Mouse (Mus musculus): ENCODE measurements around the gene Gm6763.

DNA sequence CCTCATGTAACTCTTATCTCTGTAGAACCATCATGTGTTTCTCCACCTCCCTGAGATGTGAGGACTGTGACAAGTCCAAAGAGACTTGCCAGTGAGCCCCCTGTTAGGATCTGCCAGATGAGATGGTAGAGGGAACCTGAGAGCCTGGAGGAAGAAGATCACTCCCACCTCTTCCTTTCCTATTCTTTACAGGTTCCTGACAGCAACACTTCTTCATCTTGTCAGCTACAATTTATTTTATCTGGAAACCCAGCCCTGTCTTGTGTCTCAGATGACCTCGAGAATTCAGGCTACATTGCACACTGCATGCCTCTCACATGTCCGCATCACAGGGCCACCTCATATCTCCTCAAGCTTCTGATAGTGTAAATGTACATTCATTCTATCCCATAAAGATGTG, 33.0 kb upstream of the Gm6763 start:
- no peak for TF ChIP-seq CTCF (IDR thresholded peaks at IDR 0.05; ENCODE audit: borderline replicate concordance, insufficient read depth, low read length)
- TF ChIP-seq POLR2A (IDR thresholded peaks at IDR 0.05; ENCODE audit: low read depth, low read length), result no peak

All from embryonic fibroblast, embryonic 13.5 days (primary cell).